Mouse (Mus musculus): ENCODE data around the gene Nubp1.

The Nubp1 gene

GRCm38 (mm10) chr16:10411764-10412746 is at the start of gene Nubp1:
Gene Nubp1, plus strand, starts transcription at chr16:10411948.
- DNase-seq (ENCODE audit: low spot score in 2 of 2): peak; percentile 88 to 91

DNA sequence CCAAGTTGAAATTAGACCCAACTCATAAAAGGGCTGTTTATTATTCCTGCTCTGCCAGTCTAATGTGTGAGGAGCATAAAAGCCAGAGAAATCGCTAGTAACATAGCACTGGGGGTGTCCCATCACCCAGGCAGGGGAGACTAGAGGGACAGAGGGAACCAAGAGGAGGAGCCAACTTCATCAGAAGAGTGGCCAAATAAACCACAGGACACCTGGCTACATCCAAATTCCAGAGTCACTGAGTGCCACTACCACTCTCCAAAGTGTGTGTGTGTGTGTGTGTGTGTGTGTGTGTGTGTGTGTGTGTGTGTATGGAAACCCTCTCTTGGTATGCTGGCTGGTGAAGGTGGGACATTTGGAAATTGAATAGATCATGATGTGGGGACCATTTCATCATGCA is 48.7 kb upstream of the Nubp1 start:
- DNase-seq (ENCODE audit: low spot score in 2 of 2): no peak

DNA sequence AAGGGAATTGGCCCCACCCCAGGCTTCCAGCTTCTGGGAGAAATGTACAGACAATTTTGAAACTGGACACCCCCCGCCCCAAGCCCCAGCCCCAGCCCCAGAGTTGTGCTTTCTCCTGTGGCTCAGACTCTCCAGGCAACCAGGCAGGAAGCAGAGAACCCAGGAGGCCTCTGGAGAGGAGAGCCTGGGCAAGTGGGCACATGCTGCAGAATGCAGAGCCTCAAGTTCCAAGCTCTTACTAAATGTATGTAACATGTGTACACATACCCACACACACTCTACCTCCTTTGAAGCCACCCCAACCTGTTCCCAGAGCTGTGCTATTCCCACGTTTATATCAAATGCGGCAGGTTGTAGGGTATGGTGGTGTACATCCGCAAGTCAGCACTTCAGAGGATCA is 46.0 kb upstream of the Nubp1 start:
- DNase-seq (ENCODE audit: low spot score in 2 of 2): no peak

DNA sequence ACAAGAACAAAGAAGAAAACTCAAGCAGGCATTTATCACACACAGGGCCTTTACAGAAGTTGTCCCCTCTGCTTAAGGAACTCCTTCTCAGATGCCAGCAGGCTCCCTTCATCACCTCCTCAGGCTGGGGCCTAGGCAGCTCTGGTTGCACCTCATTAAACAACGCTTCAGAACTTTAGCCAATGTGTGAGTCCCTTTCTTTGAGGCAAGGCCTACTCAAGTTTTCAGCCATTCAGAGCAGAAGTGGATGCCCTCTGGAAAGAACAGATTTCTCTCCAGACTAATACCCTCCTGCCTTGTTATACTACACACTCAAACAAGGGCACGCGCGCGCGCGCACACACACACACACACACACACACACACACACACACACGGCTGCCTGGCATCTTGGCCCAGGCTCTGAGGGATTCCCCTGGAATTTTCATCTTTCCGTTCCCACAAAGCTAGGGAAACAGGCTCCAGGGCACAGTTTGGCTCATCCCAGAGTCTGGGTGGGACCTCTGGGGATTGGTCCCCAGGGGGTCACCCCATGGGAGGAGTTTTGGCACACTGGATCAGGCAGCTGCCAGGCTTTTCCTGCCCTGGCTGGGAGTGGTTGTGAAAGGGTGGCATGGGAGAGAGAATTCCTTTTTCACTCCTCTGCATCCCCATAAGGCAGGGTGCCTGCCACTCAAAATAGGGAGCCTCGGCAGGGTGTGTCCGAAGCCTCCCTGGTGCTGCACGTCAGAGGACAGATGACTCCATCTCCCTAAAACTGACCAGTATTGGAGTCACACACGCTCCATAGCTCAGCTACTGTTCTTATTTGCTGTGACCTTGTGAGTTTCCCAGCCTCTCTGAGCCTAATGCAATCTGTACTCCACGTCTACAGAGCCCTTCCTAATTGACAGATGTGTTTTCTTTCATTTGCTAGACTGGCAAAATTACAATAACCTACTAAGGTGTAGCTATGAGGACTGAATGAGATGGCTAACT is 45.2 kb upstream of the Nubp1 start:
- peak; percentile 52 to 65 for DNase-seq (ENCODE audit: low spot score in 2 of 2)

DNA sequence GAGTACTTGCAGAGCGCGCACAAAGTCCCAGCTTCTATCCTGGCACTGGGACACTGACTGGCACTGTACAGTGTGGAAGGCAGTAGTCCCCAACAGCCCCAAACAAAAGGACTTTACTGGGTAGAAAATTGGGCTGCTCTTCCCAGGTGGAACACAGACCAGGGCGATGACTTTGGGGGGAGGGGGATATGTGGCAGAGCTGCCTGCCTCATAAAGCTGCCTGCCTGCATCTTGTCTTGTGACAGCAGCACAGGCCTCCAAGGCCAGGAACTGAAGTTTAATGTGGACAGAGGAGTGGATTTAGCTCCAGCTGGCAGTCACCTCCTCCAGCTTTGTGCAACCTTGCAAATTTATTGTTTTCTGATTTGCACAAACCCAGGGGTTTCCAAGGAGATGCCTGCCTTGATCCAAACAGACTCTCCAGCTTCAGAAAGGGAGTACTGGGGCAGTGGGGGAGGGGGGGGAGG is 42.2 kb upstream of the Nubp1 start:
- DNase-seq (ENCODE audit: low spot score in 2 of 2): peak in 1 of 2 experiments; percentile 30

DNA sequence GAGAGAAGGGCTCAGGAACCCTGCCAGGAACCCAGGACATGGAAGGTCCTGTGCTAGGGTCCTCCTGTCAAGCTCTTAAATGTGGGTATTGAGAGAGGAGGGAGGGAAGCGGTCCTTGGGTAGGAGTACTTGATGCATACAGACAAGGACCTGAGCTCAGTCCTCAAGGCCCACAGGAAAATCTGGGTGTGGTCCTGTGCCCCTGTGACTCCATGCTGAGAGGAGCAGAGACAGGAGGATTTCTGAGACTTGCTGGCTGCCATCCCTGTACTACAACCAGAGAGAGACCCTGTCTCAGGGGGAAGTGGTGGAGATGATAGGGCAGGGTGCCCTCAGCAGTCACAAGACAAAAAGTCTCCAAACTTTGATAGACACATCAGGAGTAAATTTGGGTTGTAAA is 41.8 kb upstream of the Nubp1 start:
- no peak for DNase-seq (ENCODE audit: low spot score in 2 of 2)

- no peak for DNase-seq (ENCODE audit: low spot score in 2 of 2)
Observed at GRCm38 (mm10) chr16:10372372-10372771, 39.4 kb upstream of the Nubp1 start.

GRCm38 (mm10) chr16:10374254-10375011 is 37.3 kb upstream of the Nubp1 start:
- DNase-seq (ENCODE audit: low spot score in 2 of 2): peak in 1 of 2 experiments; percentile 67

GRCm38 (mm10) chr16:10377286-10377685 is 34.5 kb upstream of the Nubp1 start:
- DNase-seq (ENCODE audit: low spot score in 2 of 2): no peak

GRCm38 (mm10) chr16:10379531-10379930 is 32.2 kb upstream of the Nubp1 start:
- no peak for DNase-seq (ENCODE audit: low spot score in 2 of 2)

GRCm38 (mm10) chr16:10384060-10384497 is 27.7 kb upstream of the Nubp1 start:
- DNase-seq (ENCODE audit: low spot score in 2 of 2): no peak

- no peak for DNase-seq (ENCODE audit: low spot score in 2 of 2)
Observed at GRCm38 (mm10) chr16:10384544-10384943, 27.2 kb upstream of the Nubp1 start.

- no peak for DNase-seq (ENCODE audit: low spot score in 2 of 2)
Observed at GRCm38 (mm10) chr16:10385261-10385660, 26.5 kb upstream of the Nubp1 start.

DNA sequence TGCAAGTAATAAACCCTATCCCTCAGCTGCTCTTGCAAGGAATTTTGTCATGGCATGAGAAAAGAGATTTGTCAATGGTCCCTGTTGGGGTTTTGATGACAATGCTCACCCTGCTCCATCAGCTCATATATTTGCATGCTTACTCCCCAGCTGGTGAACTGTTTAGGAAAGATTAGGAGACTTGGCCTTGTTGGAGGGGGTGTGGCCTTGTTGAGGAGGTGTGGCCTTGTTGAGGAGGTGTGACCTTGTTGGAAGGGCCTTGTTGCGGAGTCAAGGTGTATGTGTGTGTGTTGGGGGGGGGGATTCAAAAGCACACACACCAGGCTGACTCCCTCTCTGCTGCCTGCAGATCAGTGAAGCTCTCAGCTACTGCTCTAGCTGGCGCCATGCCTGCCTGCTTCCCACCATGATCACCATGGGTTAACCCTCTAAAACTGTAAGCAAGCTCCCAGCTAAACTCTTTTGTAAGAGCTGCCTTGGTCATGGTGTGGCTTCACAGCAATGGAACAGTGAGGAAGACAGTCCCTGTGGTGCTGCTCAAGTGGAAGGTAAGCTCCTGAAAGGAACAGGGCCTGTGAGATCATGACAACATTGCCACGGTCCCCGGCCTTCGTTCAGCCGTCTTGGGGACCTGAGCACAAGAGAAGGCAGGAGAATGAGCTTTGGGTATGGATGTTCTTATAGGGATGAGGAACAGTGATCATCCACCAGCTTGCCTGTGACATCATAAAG is 22.9 kb upstream of the Nubp1 start:
- DNase-seq (ENCODE audit: low spot score in 2 of 2): no peak

- no peak for DNase-seq (ENCODE audit: low spot score in 2 of 2)
Observed at GRCm38 (mm10) chr16:10392587-10392986, 19.2 kb upstream of the Nubp1 start.

- DNase-seq (ENCODE audit: low spot score in 2 of 2): peak in 1 of 2 experiments; percentile 58
Observed at GRCm38 (mm10) chr16:10394699-10395540, 16.8 kb upstream of the Nubp1 start, which contains the start of gene Tekt5. Gene Tekt5, minus strand, starts transcription at chr16:10395490.

GRCm38 (mm10) chr16:10398755-10399154 is 13.0 kb upstream of the Nubp1 start:
- DNase-seq (ENCODE audit: low spot score in 2 of 2): no peak

DNA sequence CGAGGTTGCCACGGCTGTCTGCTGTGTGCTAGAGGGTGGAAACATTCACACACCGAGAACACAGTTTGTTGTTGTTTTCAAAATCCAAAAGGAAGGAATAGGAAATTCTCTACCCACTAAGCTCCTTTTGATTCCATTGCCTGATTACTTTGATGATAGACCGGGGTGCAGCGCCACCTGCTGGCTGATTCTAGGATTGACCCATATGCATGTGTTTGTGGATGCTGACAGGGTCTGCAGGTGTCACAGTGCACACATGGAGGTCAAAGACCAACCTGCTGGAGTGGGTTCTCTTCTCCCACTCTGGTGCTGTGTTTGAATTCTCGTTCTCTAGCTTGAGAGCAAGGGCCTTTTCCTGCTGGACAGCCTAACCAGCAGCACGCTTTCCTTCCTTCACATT is 12.6 kb upstream of the Nubp1 start:
- DNase-seq (ENCODE audit: low spot score in 2 of 2): peak; percentile 62 to 84

- no peak for DNase-seq (ENCODE audit: low spot score in 2 of 2)
Observed at GRCm38 (mm10) chr16:10415976-10416375, 4.2 kb downstream of the Nubp1 start.
